Mouse (Mus musculus) testis, adult 2 months (tissue): ENCODE data around the gene Olfr549. TPM values are rescaled to one million over a fixed set of nuclear protein-coding genes. Genes with fewer than 3 reads are reported as not detected.

ENCODE experiments used
- H3K27ac ChIP-seq: fragments of 200-500 bp; 2 replicates; pipeline ENCODE4 v1.5.1; 2012; ENCODE audit warnings: low read depth, low read length; ENCODE audit not compliant: control insufficient read depth, insufficient read depth
- H3K27me3 ChIP-seq: fragments of 200-500 bp; 2 replicates; pipeline ENCODE4 v1.6.1; 2012; ENCODE audit warnings: mild to moderate bottlenecking, low read length, moderate library complexity; ENCODE audit not compliant: control insufficient read depth, insufficient read depth
- H3K36me3 ChIP-seq: fragments of 200-500 bp; 2 replicates; pipeline ENCODE4 v1.6.1; 2012; ENCODE audit warnings: mild to moderate bottlenecking, low read length; ENCODE audit not compliant: control insufficient read depth, insufficient read depth
- H3K4me1 ChIP-seq: fragments of 200-500 bp; 2 replicates; pipeline ENCODE4 v1.6.1; 2012; ENCODE audit warnings: low read length; ENCODE audit not compliant: control insufficient read depth, insufficient read depth
- H3K4me3 ChIP-seq: fragments of 200-500 bp; 2 replicates; pipeline ENCODE4 v1.5.1; 2012; ENCODE audit warnings: low read depth, mild to moderate bottlenecking, low read length, moderate library complexity, mixed read lengths; ENCODE audit not compliant: control insufficient read depth
- CTCF ChIP-seq: fragments of 200-500 bp; IDR thresholded peaks from 2 replicates; pipeline ENCODE4 v1.5.1; 2012; ENCODE audit warnings: low read depth, mild to moderate bottlenecking, inconsistent platforms, low read length, moderate library complexity; ENCODE audit not compliant: control insufficient read depth, insufficient read depth, insufficient replicate concordance
- POLR2A ChIP-seq: fragments of 200-500 bp; IDR thresholded peaks from 2 replicates; pipeline ENCODE4 v1.6.1; 2012; ENCODE audit warnings: low read depth, mild to moderate bottlenecking, inconsistent platforms, low read length, moderate library complexity; ENCODE audit not compliant: control insufficient read depth
- polyA plus RNA-seq: library from polyadenylated mRNA; depleted of rRNA; stranded (reverse); fragments of >200 nt; gene quantifications from 2 replicates; pipeline ENCODE4 v1.2.3, GENCODE M21; 2012

Olfr549 gene
- polyA plus RNA-seq, 1 experiment, result not detected

DNA sequence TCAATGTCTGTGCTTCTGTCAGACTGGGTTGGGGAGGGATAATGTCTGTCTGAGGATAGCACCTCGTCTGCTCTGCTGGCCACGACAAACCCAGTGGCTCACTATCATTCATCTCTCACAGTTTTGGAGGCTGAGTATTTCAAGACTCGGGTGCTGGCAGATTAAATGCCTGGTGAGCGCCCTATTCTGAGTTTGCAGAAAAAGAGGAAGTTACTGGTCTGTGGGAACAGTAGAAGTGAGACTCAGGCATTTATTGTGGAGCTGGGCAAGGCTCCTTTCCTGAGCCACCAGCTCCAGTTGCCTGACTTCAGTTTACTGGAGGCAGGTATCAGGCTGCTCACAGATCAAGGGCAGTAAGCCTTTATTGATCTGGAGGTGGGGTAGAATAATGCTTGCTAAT, 35.5 kb upstream of the Olfr549 start:
- no peaks in the 10 kb centered on the region for H3K36me3 ChIP-seq
- no peak overlapping the region for H3K4me3 ChIP-seq
- peaks cover 5% of the 10 kb centered on the region for H3K4me1 ChIP-seq
- H3K27ac ChIP-seq, result no peak overlapping the region
- H3K27me3 ChIP-seq, result no peaks in the 10 kb centered on the region
- TF ChIP-seq CTCF (no peak), POLR2A (no peak)

DNA sequence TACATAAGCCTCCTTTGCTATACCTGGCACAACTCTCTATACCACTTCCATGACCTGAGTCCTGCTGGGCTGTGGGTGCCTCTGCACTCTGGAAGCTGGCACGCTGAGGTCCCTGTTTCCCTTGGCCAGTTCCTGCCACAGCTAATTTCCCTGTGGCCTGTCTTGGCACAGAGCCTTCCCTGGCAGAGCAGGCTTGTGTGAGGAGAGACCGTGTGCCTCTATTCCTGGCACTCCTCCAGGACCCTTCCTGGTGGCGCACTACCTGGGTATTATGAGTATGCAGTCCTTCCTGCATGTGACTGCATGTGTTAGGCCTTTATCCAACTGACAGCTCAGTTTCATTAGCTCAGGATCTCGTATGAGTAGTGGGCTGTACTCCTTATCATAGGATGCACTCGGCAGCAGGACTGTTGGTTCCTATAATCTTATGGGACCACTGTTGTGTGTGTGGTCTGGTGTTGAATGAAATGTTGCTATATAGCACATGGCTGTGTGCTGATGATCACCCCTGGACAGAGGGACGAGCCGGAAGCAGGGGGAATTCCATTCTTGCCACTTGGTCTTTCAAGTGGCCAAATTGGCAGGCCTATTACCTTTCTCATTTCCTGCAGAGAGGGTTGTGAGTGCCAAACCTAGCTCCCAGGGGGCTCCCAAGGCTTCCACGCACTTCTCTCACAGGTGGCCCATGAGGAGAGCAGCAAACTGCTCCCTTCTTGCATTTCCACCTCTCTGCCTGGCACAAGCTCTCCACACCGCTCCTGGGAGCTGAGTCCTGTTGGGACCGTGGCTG, 33.2 kb upstream of the Olfr549 start:
- TF ChIP-seq POLR2A (no peak), CTCF (no peak)
- Histone ChIP-seq H3K4me1 (peaks cover 5% of the 10 kb centered on the region), H3K27ac (no peak overlapping the region), H3K36me3 (no peaks in the 10 kb centered on the region), H3K27me3 (no peaks in the 10 kb centered on the region), H3K4me3 (no peak overlapping the region)

DNA sequence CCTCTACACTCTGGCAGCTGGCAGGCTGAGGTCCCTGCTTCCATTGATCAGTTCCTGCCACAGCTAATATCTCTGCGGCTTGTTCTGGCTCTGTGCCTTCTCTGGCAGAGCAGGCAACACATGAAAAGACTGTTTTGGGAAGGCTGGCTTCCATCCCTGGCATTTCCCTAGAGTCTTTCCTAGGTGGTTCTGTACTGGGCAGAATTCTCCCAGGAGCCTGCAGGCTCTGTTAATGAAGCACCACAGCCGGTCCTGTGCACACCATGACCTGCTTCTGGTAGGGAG, 32.7 kb upstream of the Olfr549 start:
- no peaks in the 10 kb centered on the region for H3K27me3 ChIP-seq
- no peak overlapping the region for H3K4me3 ChIP-seq
- H3K36me3 ChIP-seq, result no peaks in the 10 kb centered on the region
- H3K4me1 ChIP-seq, result peaks cover 5% of the 10 kb centered on the region
- H3K27ac ChIP-seq, result no peak overlapping the region
- TF ChIP-seq CTCF, result no peak
- no peak for TF ChIP-seq POLR2A

DNA sequence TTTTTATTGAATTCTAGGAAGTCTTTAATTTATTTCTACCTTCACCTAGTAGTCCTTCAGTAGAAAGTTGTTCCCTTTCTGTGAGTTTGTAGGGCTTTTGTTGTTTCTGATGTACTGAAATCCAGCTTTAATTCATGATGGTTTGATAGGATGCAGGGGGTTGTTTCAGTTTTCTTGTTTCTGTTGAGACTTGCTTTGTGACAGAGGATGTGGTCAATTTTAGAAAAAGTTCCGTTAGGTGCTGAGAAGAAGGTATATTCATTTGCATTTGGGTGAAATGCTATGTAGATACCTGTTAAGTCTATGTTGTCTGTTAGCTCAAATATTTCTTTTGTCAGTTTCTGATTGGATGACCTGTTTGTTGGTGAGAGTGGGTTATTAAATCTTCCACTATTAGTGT, 20.6 kb upstream of the Olfr549 start:
- no peak overlapping the region for H3K27ac ChIP-seq
- no peak overlapping the region for H3K4me3 ChIP-seq
- no peaks in the 10 kb centered on the region for H3K36me3 ChIP-seq
- TF ChIP-seq CTCF, result no peak
- no peak for TF ChIP-seq POLR2A
- no peaks in the 10 kb centered on the region for H3K4me1 ChIP-seq
- no peaks in the 10 kb centered on the region for H3K27me3 ChIP-seq

DNA sequence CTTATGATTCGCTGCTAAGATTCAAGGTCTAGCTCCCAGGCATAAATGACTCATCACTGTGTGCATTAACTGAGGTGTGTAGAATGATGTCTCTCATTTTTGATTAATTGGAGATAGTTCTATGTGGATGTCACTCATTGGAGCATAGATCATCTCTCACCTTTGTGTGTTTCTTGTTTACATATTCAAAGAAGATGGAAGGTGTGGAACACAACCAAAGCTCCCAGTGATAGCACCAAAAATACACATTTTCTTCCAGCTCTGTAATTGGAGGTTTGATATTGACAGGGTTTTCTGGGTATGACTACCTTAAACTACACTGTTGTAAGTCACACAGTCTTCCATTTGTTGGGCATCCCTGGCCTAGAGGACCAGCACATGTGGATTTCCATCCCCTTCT, 15.2 kb upstream of the Olfr549 start, which contains the start of gene Olfr547:
TSS of gene Olfr547 (plus strand) at position 301 of the 400 bp plus-strand sequence.
- no peaks in the 10 kb centered on the region for H3K36me3 ChIP-seq
- TF ChIP-seq POLR2A (no peak), CTCF (no peak)
- no peak within 1 kb of the TSS for H3K4me3 ChIP-seq
- H3K4me1 ChIP-seq, result no peaks in the 10 kb centered on the region
- no peaks in the 10 kb centered on the region for H3K27me3 ChIP-seq
- H3K27ac ChIP-seq, result no peak within 1 kb of the TSS

DNA sequence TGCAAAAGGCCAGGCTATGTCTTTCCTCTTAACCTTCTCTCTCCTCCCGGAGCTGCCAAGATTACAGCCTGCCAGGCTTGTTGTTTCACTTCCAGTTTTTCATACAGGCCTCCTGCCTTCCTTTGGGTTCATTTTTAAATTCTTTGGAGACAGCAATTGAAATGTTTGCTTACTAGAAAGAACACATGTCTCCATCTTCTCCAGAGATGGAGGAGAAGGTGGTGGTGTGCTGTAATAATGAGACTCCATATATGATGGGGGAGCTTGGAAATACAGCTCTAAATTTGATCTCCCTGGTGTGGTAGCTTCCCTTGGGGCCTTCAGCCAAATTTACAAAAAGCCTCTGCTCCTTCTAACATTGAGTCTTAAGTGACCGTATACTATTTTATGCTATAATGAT, 9.1 kb upstream of the Olfr549 start, which contains the start of gene Olfr548-ps1:
TSS of gene Olfr548-ps1 (plus strand) at position 301 of the 400 bp plus-strand sequence.
- Histone ChIP-seq H3K4me1 (no peaks in the 10 kb centered on the region), H3K36me3 (no peaks in the 10 kb centered on the region), H3K27me3 (no peaks in the 10 kb centered on the region), H3K4me3 (no peak within 1 kb of the TSS), H3K27ac (no peak within 1 kb of the TSS)
- no peak for TF ChIP-seq POLR2A
- no peak for TF ChIP-seq CTCF

DNA sequence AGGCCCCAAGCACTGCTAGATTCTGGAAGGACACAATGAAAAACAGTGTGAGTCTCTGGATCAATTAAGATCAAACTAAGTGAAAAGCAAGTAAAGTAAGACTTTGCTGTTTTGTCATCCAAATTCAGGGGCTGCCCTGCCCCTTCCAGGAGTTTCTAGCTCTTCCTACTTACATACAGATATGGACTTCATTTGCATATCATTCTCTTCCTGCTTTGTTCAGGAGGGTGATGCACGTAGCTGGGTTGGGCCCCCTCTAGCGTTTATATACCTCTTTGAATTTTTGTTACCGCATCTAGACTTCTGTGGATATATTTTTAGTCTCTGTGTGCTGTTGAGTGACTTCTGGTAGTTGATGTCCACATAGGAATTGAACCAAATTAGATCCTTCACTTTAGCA, 8.4 kb upstream of the Olfr549 start:
- TF ChIP-seq POLR2A, result no peak
- TF ChIP-seq CTCF, result no peak
- Histone ChIP-seq H3K27ac (no peak overlapping the region), H3K4me1 (no peaks in the 10 kb centered on the region), H3K36me3 (no peaks in the 10 kb centered on the region), H3K27me3 (no peaks in the 10 kb centered on the region), H3K4me3 (no peak overlapping the region)

DNA sequence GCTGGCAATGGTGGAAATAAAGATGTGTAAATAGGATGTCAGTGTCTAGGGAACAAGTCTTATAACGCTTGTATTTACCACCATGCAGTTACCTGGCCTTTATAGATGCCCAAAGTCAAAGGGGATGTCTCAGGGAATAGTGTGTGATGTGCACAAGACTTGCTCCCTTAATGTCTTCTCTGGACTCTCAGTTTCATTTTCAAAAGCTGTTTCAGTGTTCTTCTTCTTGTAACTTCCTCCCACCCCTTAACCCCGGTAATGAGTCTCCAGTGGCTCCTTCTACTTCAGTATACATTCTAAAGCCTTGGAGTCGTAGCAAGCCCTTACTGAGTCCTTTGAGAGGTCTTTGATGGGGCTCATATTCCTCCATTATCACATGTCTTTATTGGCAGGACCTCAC, 3.6 kb downstream of the Olfr549 start:
- no peak overlapping the region for H3K27ac ChIP-seq
- TF ChIP-seq CTCF (no peak), POLR2A (no peak)
- no peaks in the 10 kb centered on the region for H3K4me1 ChIP-seq
- no peaks in the 10 kb centered on the region for H3K27me3 ChIP-seq
- H3K4me3 ChIP-seq, result no peak overlapping the region
- H3K36me3 ChIP-seq, result no peaks in the 10 kb centered on the region
